Mouse (Mus musculus) liver, embryonic 11.5 days (tissue): Measurements from ENCODE around the gene Olfr1009. TPM values are rescaled to one million over a fixed set of nuclear protein-coding genes. Genes with fewer than 3 reads are reported as not detected.

ENCODE experiments used
- ATAC-seq: fragments of 200-750 bp; cut with Nextera tagmentation; replicated peaks from 2 replicates; pipeline ENCODE4 v1.8.0; 2017; ENCODE audit warnings: moderate number of reproducible peaks, mild to moderate bottlenecking, moderate TSS enrichment, moderate library complexity; ENCODE audit not compliant: low FRiP score
- DNase-seq: peaks from one replicate; pipeline ENCODE4 v3.0.0-alpha.2; 2017; ENCODE audit warnings: low spot score
- H3K27ac ChIP-seq: fragments of 300-500 bp; sonication (generic); 2 replicates; pipeline ENCODE4 v1.5.1; 2014; ENCODE audit warnings: mild to moderate bottlenecking, low read depth, low read length, control low read depth
- H3K27me3 ChIP-seq: fragments of 300-500 bp; sonication (generic); replicated peaks from 2 replicates; pipeline ENCODE4 v1.6.1; 2014; ENCODE audit warnings: low read length, mixed read lengths; ENCODE audit not compliant: control insufficient read depth, insufficient read depth
- H3K36me3 ChIP-seq: fragments of 300-500 bp; sonication (generic); 2 replicates; pipeline ENCODE4 v1.6.1; 2014; ENCODE audit warnings: mild to moderate bottlenecking, low read length, moderate library complexity, mixed read lengths; ENCODE audit not compliant: control insufficient read depth, insufficient read depth
- H3K4me1 ChIP-seq: fragments of 300-500 bp; sonication (generic); replicated peaks from 2 replicates; pipeline ENCODE4 v1.6.1; 2014; ENCODE audit warnings: low read length, mixed read lengths; ENCODE audit not compliant: control insufficient read depth, insufficient read depth
- H3K4me2 ChIP-seq: fragments of 300-500 bp; sonication (generic); 2 replicates; pipeline ENCODE4 v1.6.1; 2014; ENCODE audit warnings: mild to moderate bottlenecking, control low read depth, moderate library complexity
- H3K4me3 ChIP-seq: fragments of 300-500 bp; sonication (generic); 2 replicates; pipeline ENCODE4 v1.5.1; 2014; ENCODE audit warnings: low read depth, low read length, control low read depth
- H3K9ac ChIP-seq: fragments of 300-500 bp; sonication (generic); 2 replicates; pipeline ENCODE4 v1.6.1; 2014; ENCODE audit warnings: low read depth, low read length, control low read depth
- H3K9me3 ChIP-seq: fragments of 300-500 bp; sonication (generic); 2 replicates; pipeline ENCODE4 v1.6.1; 2016; ENCODE audit warnings: low read length, inconsistent platforms, mixed read lengths; ENCODE audit not compliant: control insufficient read depth
- polyA plus RNA-seq: library from polyadenylated mRNA; unstranded; fragments of >200 nt; fragmentation: Nextera tagmentation; extraction: Ambion mirVana; gene quantifications from 2 replicates; pipeline ENCODE4 v1.2.1, GENCODE M21; 2014

The Olfr1009 gene
- polyA plus RNA-seq, 1 experiment from 2014 or later = not detected

DNA sequence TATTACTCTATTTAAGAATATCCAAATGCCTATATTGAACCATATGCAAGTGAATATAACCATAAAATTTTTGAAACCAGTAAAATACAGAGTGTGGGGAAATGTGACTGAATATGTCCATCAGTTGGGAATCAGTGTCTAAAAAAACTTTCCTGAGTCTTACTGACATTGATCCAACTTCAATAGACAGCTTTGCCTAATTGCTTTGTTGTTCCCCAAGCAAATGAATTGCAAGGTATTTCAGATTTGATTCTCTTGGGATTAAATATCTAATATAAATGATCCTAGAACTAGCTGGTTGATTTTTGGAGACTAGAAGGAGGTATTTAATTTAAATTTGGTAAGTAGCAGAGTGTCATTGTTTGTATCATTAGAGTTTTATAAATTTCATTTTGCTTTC is 57.2 kb downstream of the Olfr1009 start, which contains the start of gene Olfr1014:
Gene Olfr1014, plus strand, starts transcription at position 301 of the 400 bp plus-strand sequence.
- H3K9ac ChIP-seq = no peak within 1 kb of the TSS
- no peaks in the 10 kb centered on the region for H3K9me3 ChIP-seq
- H3K4me3 ChIP-seq = no peak within 1 kb of the TSS
- no peaks in the 10 kb centered on the region for H3K27me3 ChIP-seq
- no peak for ATAC-seq
- no peak within 1 kb of the TSS for H3K27ac ChIP-seq
- no peaks in the 10 kb centered on the region for H3K4me1 ChIP-seq
- no peaks in the 10 kb centered on the region for H3K36me3 ChIP-seq
- no peak within 1 kb of the TSS for H3K4me2 ChIP-seq
- DNase-seq = no peak

Other genes with a start within 250 kb of the Olfr1009 start
- not detected in 2 replicates for gene 4833423E24Rik, start 196.4 kb upstream of the Olfr1009 start, polyA plus RNA-seq
- gene Olfr996, start 136.2 kb upstream of the Olfr1009 start, polyA plus RNA-seq = not detected in 2 replicates
- gene Olfr998, start 126.5 kb upstream of the Olfr1009 start, polyA plus RNA-seq = not detected in 2 replicates
- gene Olfr1000, start 103.5 kb upstream of the Olfr1009 start, polyA plus RNA-seq = not detected in 2 replicates
- gene Olfr1002, start 64.7 kb upstream of the Olfr1009 start, polyA plus RNA-seq = not detected in 2 replicates
- gene Olfr154, start 51.0 kb upstream of the Olfr1009 start, polyA plus RNA-seq = not detected in 2 replicates
- not detected in 2 replicates for gene Olfr1006, start 36.7 kb upstream of the Olfr1009 start, polyA plus RNA-seq
- gene Olfr1008, start 26.0 kb upstream of the Olfr1009 start, polyA plus RNA-seq = not detected in 2 replicates
- gene Olfr1012, start 47.3 kb downstream of the Olfr1009 start, polyA plus RNA-seq = not detected in 2 replicates
- not detected in 2 replicates for gene Olfr1013, start 51.7 kb downstream of the Olfr1009 start, polyA plus RNA-seq
- gene Olfr1014, start 57.3 kb downstream of the Olfr1009 start, polyA plus RNA-seq = not detected in 2 replicates
- not detected in 2 replicates for gene Olfr1015, start 66.6 kb downstream of the Olfr1009 start, polyA plus RNA-seq
- gene Olfr1016, start 87.1 kb downstream of the Olfr1009 start, polyA plus RNA-seq = not detected in 2 replicates
- not detected in 2 replicates for gene Olfr1018, start 103.1 kb downstream of the Olfr1009 start, polyA plus RNA-seq
- gene Olfr1019, start 130.1 kb downstream of the Olfr1009 start, polyA plus RNA-seq = not detected in 2 replicates
- gene Olfr1020, start 131.6 kb downstream of the Olfr1009 start, polyA plus RNA-seq = not detected in 2 replicates
- gene Olfr1022, start 153.2 kb downstream of the Olfr1009 start, polyA plus RNA-seq = not detected in 2 replicates
- not detected in 2 replicates for gene Olfr1023, start 170.2 kb downstream of the Olfr1009 start, polyA plus RNA-seq
- not detected in 2 replicates for gene Olfr1024, start 189.6 kb downstream of the Olfr1009 start, polyA plus RNA-seq
- not detected in 2 replicates for gene Olfr1025-ps1, start 199.8 kb downstream of the Olfr1009 start, polyA plus RNA-seq
- not detected in 2 replicates for gene Olfr1026, start 206.1 kb downstream of the Olfr1009 start, polyA plus RNA-seq
- not detected in 2 replicates for gene Olfr1028, start 235.0 kb downstream of the Olfr1009 start, polyA plus RNA-seq